Mouse (Mus musculus) layer of hippocampus, adult 2 months (tissue): ENCODE results near the gene Kiss1. TPM values are rescaled to one million over a fixed set of nuclear protein-coding genes. Genes with fewer than 3 reads are reported as not detected.
A peak's percentile ranks its signal among the peaks of the same experiment; 100 is the strongest.

Experiments used
- DNase-seq, 2 experiments: peaks; one replicate each; pipeline ENCODE4 v3.0.0; 2022; ENCODE audit warnings: low spot score in 2 of 2
- H3K27ac ChIP-seq: fragments of 200-600 bp; 2 replicates; pipeline ENCODE4 v1.8.1; 2022
- H3K4me3 ChIP-seq: fragments of 200-600 bp; 2 replicates; pipeline ENCODE4 v1.8.1; 2022; ENCODE audit warnings: mild to moderate bottlenecking
- CTCF ChIP-seq: fragments of 200-600 bp; conservative IDR thresholded peaks from 2 replicates; pipeline ENCODE4 v1.8.1; 2022; ENCODE audit warnings: antibody characterized with exemption, mild to moderate bottlenecking, moderate library complexity
- long read RNA-seq, 2 experiments: library from polyadenylated mRNA; stranded (forward); transcript quantifications; one replicate each; pipeline ENCODE4 v2.0.0; 2021; ENCODE audit warnings: borderline mapping rate in 2 of 2
- total RNA-seq, 2 experiments: library from RNA; stranded (reverse); gene quantifications; 2 replicates each; pipeline ENCODE4 v1.2.3; 2021

Gene Kiss1
- not detected for total RNA-seq
- long read RNA-seq, experiment 1: 0 reads
- long read RNA-seq, experiment 2: 0 reads

DNA sequence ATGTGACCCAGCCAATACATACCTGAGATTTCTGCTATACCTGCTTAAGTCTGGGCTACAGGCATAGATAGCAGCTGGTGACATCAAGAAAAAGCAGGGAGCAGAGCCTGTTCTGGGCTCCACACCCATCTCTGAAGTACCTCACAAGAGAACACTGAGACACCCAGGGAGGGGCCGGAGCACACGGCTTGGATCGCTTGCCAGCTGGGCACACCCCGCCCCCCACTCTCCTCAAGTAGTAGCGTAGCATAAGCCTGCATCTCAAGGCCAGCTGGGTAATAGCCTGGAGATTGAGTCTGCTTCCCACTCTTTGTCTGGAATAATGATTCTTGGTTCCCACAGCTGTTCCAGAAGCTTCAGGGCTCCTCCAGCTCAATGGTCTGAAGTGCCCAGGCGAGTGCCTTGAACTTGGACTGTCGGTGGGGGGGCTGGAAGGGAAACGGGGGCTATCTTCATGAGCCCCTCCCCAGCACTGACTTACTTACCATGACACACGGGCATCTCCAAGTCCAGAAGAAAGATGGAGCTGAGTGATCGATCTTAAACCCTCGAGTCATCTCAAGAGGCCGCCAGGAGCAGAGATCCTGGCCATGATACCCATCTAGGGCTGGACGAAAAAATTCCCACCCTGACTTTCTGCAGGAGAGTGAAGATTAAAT, at the start of gene Kiss1:
Gene Kiss1 (plus strand): TSS at position 609 of the 659 bp plus-strand sequence.
- peak in 1 of 2 experiments; percentile 60 for DNase-seq

GRCm38 (mm10) chr1:133274163-133274562, 47.5 kb upstream of the Kiss1 start:
- H3K4me3 ChIP-seq: no peak overlapping the region
- no peak for DNase-seq
- H3K27ac ChIP-seq: no peak overlapping the region
- TF ChIP-seq CTCF: no peak

More for the DNA sequence above, at the start of gene Kiss1:
- H3K27ac ChIP-seq: no peak within 1 kb of the TSS
- TF ChIP-seq CTCF: no peak
- H3K4me3 ChIP-seq: no peak within 1 kb of the TSS

DNA sequence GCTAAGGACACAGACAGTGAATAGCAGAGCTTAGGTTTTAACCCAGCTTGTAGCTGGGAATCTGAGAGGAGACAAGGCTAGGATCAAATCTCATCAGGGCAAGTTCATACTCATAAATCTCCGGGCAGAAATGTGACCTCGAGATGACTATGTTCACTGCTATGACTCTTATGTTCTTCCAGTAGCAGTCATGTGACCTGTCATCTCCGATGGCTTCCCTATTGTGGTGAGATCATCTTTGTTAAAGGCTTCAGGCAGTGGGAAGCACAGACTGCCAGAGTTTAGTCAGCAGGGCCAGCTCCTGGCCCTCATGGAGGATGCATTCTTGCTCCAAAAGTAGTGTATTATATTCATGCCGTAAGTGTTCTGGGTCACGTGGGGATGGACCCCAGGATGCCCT, 44.7 kb upstream of the Kiss1 start:
- no peak for TF ChIP-seq CTCF
- Histone ChIP-seq H3K27ac (no peak overlapping the region), H3K4me3 (no peak overlapping the region)
- no peak for DNase-seq

DNA sequence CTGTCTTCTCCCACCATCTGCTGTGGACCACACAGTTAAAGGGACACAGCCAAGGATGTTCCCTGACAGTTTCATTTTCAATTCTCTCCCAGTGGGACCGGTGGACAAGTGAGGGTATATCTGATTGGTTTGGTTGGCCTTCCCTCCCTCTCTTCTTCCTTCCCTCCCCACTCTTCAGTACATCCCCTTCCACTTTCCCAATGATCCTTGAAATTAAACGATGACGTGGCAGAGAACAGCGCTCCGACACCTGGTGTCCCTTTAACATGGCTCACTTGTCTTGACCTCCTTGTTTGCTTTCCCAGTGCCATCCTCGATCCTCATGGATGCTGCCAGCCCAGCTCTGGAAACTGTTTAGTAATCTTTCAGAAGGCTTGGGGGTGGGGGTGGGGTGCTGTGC, 43.1 kb upstream of the Kiss1 start:
- no peak for TF ChIP-seq CTCF
- H3K27ac ChIP-seq: no peak overlapping the region
- no peak for DNase-seq
- no peak overlapping the region for H3K4me3 ChIP-seq

- no peak for TF ChIP-seq CTCF
- no peak for DNase-seq
- 0 out of 2 replicates have a peak overlapping the region, but pooled peaks have one; percentile 10 for H3K27ac ChIP-seq
- no peak overlapping the region for H3K4me3 ChIP-seq
These were observed 42.6 kb upstream of the Kiss1 start for GRCm38 (mm10) chr1:133278946-133279631.

DNA sequence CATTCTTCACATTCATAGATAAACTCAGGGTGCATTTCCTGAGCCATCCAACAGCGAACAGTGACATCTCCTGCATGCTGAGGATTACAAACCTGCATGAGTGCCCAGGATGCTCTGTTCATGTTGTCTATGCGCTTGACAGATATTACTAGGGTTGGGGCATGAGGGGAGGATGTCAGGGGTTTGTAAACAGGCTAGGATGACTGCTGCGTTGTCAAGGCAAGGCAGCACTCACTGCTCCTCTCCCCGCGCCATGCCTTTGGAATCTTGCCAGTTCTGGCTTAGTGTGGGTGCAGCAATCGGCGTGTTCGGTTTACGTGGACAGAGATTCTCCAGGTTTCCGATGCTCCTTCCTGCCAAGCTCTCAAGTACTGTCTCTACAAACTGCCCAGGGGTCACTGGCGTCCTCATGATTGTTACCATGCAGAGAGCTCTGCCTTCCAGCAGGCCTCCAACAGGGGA, 42.0 kb upstream of the Kiss1 start:
- H3K4me3 ChIP-seq: no peak overlapping the region
- DNase-seq: peak; percentile 41 to 64
- H3K27ac ChIP-seq: 0 out of 2 replicates have a peak overlapping the region, but pooled peaks have one; percentile 10
- TF ChIP-seq CTCF: 0 out of 2 replicates have a peak, but pooled peaks have one; percentile 22

DNA sequence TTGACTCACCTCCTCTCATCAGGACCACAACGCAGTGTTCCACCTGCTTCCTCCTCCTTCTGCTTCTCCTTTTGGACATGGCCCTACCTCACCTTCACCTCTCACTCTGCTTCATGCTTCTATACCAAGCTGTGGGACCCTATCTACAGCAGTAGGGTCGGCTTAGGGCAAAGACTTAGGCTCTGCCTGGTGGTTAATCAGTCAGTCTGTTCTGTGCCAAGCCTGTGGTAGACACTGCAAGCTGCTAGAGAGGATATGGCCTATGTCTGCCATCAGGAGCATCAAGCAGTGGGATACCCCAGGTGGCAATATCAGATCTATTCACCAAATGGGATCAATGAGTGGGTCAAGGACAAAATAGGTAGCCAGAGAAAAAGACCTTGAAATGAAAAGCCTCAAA, 41.1 kb upstream of the Kiss1 start:
- no peak overlapping the region for H3K4me3 ChIP-seq
- no peak overlapping the region for H3K27ac ChIP-seq
- TF ChIP-seq CTCF: no peak
- DNase-seq: no peak

DNA sequence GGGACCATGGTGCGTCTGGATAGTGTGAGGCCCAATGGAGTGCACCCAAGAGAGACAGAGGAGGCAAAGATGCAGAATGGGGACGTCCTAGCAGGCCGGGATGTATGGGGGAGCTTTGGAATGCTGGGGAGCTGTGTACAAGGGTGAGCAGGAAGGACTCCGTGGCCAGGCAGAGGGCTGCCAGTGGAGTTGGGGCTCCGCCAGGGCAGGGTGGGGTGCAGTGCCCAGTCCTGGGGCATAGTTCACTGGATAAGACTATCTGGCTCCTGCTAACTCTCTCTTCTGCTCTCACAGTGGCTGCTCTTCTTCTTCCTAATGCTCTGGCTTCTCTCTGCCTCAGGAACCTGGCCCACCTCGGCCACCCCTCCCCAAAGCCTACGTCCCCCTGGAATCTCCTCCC, 35.8 kb upstream of the Kiss1 start:
- TF ChIP-seq CTCF: no peak
- no peak overlapping the region for H3K4me3 ChIP-seq
- no peak overlapping the region for H3K27ac ChIP-seq
- no peak for DNase-seq

DNA sequence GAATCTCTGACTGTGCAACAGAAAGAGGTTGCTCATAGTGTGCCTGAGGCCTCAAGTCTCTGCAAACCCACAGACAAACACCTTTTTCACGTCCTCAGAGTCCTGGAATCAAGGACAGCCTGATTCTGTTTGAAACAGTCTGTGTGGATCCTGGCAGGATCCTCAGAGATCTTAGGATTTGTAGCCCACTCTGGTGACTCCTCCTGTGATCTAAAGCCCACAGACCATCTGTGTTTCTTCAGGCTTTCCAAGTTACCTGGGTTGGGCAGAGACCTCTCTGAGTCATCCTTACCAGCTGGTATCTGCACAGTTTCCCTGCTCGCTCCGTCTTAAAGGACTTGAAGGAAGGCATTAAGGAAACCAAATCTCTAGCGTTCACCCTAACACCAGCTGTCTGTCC, 34.6 kb upstream of the Kiss1 start:
- no peak overlapping the region for H3K27ac ChIP-seq
- DNase-seq: peak in 1 of 2 experiments; percentile 25
- TF ChIP-seq CTCF: no peak
- no peak overlapping the region for H3K4me3 ChIP-seq

DNA sequence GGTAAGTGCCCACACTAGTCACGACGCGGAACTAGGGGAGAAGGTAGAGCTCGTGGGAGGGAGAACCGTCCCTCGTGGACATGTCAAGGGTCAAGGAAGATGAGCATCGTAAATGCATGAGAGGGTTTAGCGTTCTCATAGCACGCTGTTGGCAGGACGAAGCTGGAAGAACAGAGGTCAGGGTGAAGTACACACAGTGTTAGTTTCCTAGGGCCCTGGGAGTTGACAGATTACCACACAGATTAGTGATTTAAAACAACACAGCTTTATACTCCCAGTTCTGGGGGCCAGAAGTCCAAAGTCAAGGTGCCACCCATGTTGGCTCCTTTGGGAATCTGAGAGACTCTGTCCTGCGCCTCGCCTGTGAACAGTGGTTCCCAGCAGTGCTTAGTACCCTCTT, 33.8 kb upstream of the Kiss1 start:
- DNase-seq: no peak

DNA sequence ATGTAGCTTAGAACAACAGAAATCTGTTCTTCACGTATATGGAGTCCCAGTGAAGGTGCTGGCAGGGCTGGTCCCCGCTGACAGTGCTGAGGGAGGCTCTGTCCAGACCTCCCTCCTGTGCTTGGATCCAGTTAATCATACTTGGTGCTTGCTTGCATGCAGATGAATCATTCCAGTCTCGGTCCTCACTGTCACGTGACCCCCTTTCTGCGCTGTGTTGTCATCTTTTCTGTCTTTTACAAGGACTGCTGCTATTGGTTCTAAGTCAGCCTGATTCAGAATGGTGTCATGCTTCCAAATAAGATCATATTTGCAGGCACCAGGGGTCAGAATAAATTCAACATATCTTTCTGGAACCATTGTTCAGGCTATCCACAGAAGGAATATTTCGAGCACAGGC, 29.8 kb upstream of the Kiss1 start:
- Histone ChIP-seq H3K4me3 (no peak overlapping the region), H3K27ac (no peak overlapping the region)
- TF ChIP-seq CTCF: no peak
- no peak for DNase-seq

More for the DNA sequence above, 33.8 kb upstream of the Kiss1 start:
- H3K27ac ChIP-seq: no peak overlapping the region
- TF ChIP-seq CTCF: no peak
- H3K4me3 ChIP-seq: no peak overlapping the region

- DNase-seq: no peak
- TF ChIP-seq CTCF: 0 out of 2 replicates have a peak, but pooled peaks have one; percentile 15
- Histone ChIP-seq H3K4me3 (no peak overlapping the region), H3K27ac (no peak overlapping the region)
These were observed 29.1 kb upstream of the Kiss1 start for GRCm38 (mm10) chr1:133292608-133293007.

- H3K4me3 ChIP-seq: no peak overlapping the region
- TF ChIP-seq CTCF: no peak
- H3K27ac ChIP-seq: no peak overlapping the region
- DNase-seq: no peak
These were observed 25.3 kb upstream of the Kiss1 start for GRCm38 (mm10) chr1:133296376-133296775.

DNA sequence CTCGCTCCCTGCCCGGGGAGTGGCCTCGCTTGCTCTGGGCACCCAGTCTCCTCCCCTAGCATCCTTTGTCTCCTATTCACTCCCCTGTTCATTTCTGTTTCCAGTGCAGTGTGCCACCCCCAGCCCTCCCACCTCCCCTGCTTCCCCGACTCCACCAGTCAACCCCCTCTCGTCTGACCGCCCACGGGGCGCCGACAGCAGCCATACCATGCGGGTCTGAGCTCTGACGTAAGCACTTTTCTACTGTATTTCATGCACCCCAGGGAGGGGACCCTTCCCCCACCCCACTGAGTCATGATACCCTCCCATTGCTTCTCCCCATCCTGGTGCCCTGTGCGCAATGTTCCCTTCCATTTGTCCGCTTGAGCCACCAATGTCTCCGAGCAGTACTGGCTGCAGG, 22.9 kb upstream of the Kiss1 start:
- no peak overlapping the region for H3K27ac ChIP-seq
- no peak for TF ChIP-seq CTCF

More for the DNA sequence above, 22.9 kb upstream of the Kiss1 start:
- no peak for DNase-seq
- H3K4me3 ChIP-seq: no peak overlapping the region
